Mouse (Mus musculus): ENCODE results near the gene Fgf15. TPM values are rescaled to one million over a fixed set of nuclear protein-coding genes. Genes with fewer than 3 reads are reported as not detected.
A peak's percentile ranks its signal among the peaks of the same experiment; 100 is the strongest.

The Fgf15 gene
- total RNA-seq, 2 experiments from 2014 or later = not detected

GRCm38 (mm10) chr7:144942071-144942743, 45.9 kb downstream of the Fgf15 start:
- no peak for DNase-seq (ENCODE audit: low spot score in 2 of 2)
- intact Hi-C loops (cut with DNase I) = loop anchor here (5.0 kb wide), 1 partner anchor 90 kb away; no protein-coding TSS in a partner anchor

DNA sequence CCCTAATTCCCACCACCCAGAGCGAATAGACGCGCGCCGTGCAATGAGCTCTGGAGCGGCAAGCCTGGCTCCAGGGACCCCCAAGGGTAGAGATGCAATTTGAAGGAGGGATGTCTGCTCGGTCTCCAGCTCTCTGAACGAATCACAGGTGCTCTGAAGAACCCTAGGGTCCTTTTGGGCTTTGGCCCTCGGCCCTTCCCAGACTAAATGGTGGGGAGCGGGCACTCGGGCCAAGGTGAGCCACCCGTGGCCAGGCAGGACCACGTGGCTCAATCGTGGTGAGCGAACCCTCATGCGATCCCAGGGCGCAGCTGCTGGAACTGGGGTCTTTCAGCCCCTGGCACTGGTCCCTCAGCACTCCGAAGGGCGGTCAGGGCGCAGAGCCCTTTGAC, 46.4 kb downstream of the Fgf15 start:
- intact Hi-C loops (cut with DNase I) = loop anchor here (5.0 kb wide), 1 partner anchor 90 kb away; no protein-coding TSS in a partner anchor
- no peak for DNase-seq (ENCODE audit: low spot score in 2 of 2)

GRCm38 (mm10) chr7:144943254-144943653, 46.9 kb downstream of the Fgf15 start:
- DNase-seq (ENCODE audit: low spot score in 2 of 2) = peak; percentile 62 to 73
- intact Hi-C loops (cut with DNase I) = loop anchor here (5.0 kb wide), 1 partner anchor 89 kb away; no protein-coding TSS in a partner anchor

Other genes starting within 250 kb of the Fgf15 start
- gene Ano1, start 144.6 kb upstream of the Fgf15 start, total RNA-seq (2021) = 1 to 10 TPM; 2.8 to 2.9 TPM
- gene Fgf3, start 58.4 kb upstream of the Fgf15 start, total RNA-seq (2021) = 1 to 10 TPM in 1 of 2 experiments, under 1 TPM in 1; 0.89 to 1.1 TPM
- not detected for gene Fgf4, start 49.2 kb upstream of the Fgf15 start, total RNA-seq (2021)
- gene LTO1, start 18.6 kb downstream of the Fgf15 start, total RNA-seq (2021) = 10 to 100 TPM; 24.4 to 25.3 TPM
- gene Ccnd1, start 43.4 kb downstream of the Fgf15 start, total RNA-seq (2021) = 10 to 100 TPM; 44.4 to 52.2 TPM